Mouse (Mus musculus): ENCODE measurements around the gene Pdk1.

DNA sequence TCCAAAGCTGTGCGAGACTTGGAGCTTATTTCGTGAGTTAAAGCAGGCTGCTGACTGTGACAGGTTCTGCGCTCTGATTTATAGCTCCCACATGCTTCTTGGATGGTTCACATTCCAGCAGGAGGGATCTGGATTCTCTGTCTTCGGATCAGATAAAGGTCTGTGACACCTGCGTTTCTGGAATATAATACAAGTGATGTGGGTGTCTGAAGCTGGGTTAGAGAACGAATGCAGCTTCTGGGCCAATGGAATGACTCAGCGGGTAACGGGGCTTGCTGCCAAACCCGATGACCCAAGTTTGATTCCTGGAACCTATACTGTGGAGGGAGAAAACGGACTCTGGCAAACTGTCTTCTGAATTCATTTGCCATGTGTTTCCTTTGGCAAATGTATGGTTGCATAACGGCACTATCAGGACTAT lies 46.2 kb downstream of the Pdk1 start:
- TF ChIP-seq POLR2A (IDR thresholded peaks at IDR 0.05; ENCODE audit: extremely low read depth, insufficient read depth, low read length) = no peak
- TF ChIP-seq CTCF (IDR thresholded peaks at IDR 0.05; ENCODE audit: low read depth, low read length) = no peak
